8 mouse cellular contexts compared by ENCODE assay signal in genomic region chr9:121374076-121374863, GRCm38 (mm10).
A peak's percentile ranks its signal among the peaks of the same experiment; 100 is the strongest.
DNase-seq lines count a peak whose midpoint lies in the region; ATAC-seq lines count a peak whose summit lies in the region.

No protein-coding gene starts in this region.

- H3K36me3 ChIP-seq in kidney, embryonic 15.5 days = no peaks in the 10 kb centered on the region

- H3K27me3 ChIP-seq in kidney, embryonic 15.5 days = no peaks in the 10 kb centered on the region

- 32% methylated on average over 9 of the region's 9 CpGs for WGBS in kidney, embryonic 15.5 days

- no peaks in the 10 kb centered on the region for H3K9me3 ChIP-seq in kidney, embryonic 15.5 days (replicated peaks)

- peaks cover 54% of the 10 kb centered on the region for H3K4me1 ChIP-seq in kidney, embryonic 15.5 days

- H3K27ac ChIP-seq in kidney, embryonic 15.5 days = 0 out of 2 replicates have a peak overlapping the region, but pooled peaks have one; percentile 37

- peak; percentile 80 for DNase-seq in A20 (ENCODE audit: low read depth, low spot score)
- DNase-seq in cerebellum, adult 8-10 months = peak; percentile 70
- DNase-seq in forelimb bud, embryonic 11.5 days (ENCODE audit: low read depth, low spot score) = peak; percentile 82
- DNase-seq in spleen, postnatal 10 days (ENCODE audit: low spot score in 2 of 2) = peak; percentile 40 to 55
- no peak for DNase-seq in left cerebral cortex, adult 11 months (ENCODE audit: low spot score)

- 0 out of 2 replicates have a peak overlapping the region, but pooled peaks have one; percentile 7 for H3K9ac ChIP-seq in kidney, embryonic 15.5 days

- no peak overlapping the region for H3K4me3 ChIP-seq in kidney, embryonic 15.5 days (replicated peaks)

- H3K4me2 ChIP-seq in kidney, embryonic 15.5 days = no peak overlapping the region

- ATAC-seq in CD4-positive, CD25-positive, alpha-beta regulatory T cell, adult 4 months = peak; percentile 77
- ATAC-seq in kidney, embryonic 15.5 days (replicated peaks; ENCODE audit: low FRiP score) = no peak
- ATAC-seq in megakaryocyte, adult 5-6 weeks (ENCODE audit: poor library complexity, severe bottlenecking) = peak; percentile 74
